Mouse (Mus musculus) cortical plate, adult 2 months (tissue): ENCODE measurements around the gene Gm11985.

Experiments
- CTCF ChIP-seq: fragments of 200-500 bp; IDR thresholded peaks from 2 replicates; pipeline ENCODE4 v1.5.1; 2011; ENCODE audit warnings: mild to moderate bottlenecking, control low read depth, low read length; ENCODE audit not compliant: insufficient read depth; ENCODE audit errors: extremely low read depth
- POLR2A ChIP-seq: fragments of 200-500 bp; IDR thresholded peaks from 2 replicates; pipeline ENCODE4 v1.6.1; 2011; ENCODE audit warnings: mild to moderate bottlenecking, low read length, control low read depth; ENCODE audit not compliant: insufficient read depth; ENCODE audit errors: extremely low read depth

DNA sequence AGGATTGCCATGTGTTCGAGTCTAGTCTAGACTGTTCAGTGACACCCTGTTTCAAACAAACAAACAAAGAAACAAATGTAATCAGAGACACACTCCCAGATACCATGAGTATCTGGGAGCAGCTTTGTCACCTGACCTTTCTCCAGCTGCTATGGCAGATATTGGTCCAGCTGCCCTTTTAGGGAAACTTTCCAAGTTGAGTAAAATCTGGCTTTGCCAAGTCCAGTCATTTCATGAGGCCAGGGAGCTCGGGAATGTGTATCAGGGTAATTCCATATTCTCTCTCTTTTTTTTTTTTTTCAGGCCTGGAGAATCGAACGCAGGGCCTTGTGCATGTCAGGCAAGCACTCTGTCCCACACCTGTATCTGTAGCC is 6.9 kb upstream of the Gm11985 start:
- TF ChIP-seq POLR2A (no peak), CTCF (no peak)
